Mouse (Mus musculus) embryonic facial prominence, embryonic 15.5 days (tissue): ENCODE results near the gene Syne2. TPM values are rescaled to one million over a fixed set of nuclear protein-coding genes. Genes with fewer than 3 reads are reported as not detected.

ENCODE experiments used
- ATAC-seq: fragments of 200-750 bp; cut with Nextera tagmentation; 2 replicates; pipeline ENCODE4 v1.8.0; 2017; ENCODE audit warnings: low read depth, moderate TSS enrichment; ENCODE audit not compliant: insufficient number of reproducible peaks, low FRiP score, low TSS enrichment
- H3K27ac ChIP-seq: fragments of 300-500 bp; sonication (generic); replicated peaks from 2 replicates; pipeline ENCODE4 v1.5.1; 2015; ENCODE audit warnings: mild to moderate bottlenecking, inconsistent platforms
- H3K27me3 ChIP-seq: fragments of 300-500 bp; sonication (generic); 2 replicates; pipeline ENCODE4 v1.6.1; 2015; ENCODE audit warnings: inconsistent platforms
- H3K36me3 ChIP-seq: fragments of 300-500 bp; sonication (generic); 2 replicates; pipeline ENCODE4 v1.6.1; 2015; ENCODE audit warnings: mild to moderate bottlenecking, inconsistent platforms
- H3K4me1 ChIP-seq: fragments of 300-500 bp; sonication (generic); 2 replicates; pipeline ENCODE4 v1.6.1; 2015; ENCODE audit warnings: inconsistent platforms
- H3K4me2 ChIP-seq: fragments of 300-500 bp; sonication (generic); replicated peaks from 2 replicates; pipeline ENCODE4 v1.6.1; 2015; ENCODE audit warnings: mild to moderate bottlenecking, inconsistent platforms
- H3K4me3 ChIP-seq: fragments of 300-500 bp; sonication (generic); replicated peaks from 2 replicates; pipeline ENCODE4 v1.5.1; 2015; ENCODE audit warnings: mild to moderate bottlenecking, inconsistent platforms
- H3K9ac ChIP-seq: fragments of 300-500 bp; sonication (generic); 2 replicates; pipeline ENCODE4 v1.6.1; 2015; ENCODE audit warnings: inconsistent platforms
- H3K9me3 ChIP-seq: fragments of 300-500 bp; sonication (generic); replicated peaks from 2 replicates; pipeline ENCODE4 v1.6.1; 2016; ENCODE audit warnings: inconsistent platforms
- WGBS: fragments of 180-500 bp; shearing (Covaris S2); methylation state at CpG from one replicate; pipeline ENCODE4 v1.1.7; 2015; 5-methylcytosine and 5-hydroxymethylcytosine counted together
- polyA plus RNA-seq: library from polyadenylated mRNA; unstranded; fragments of >200 nt; fragmentation: Nextera tagmentation; extraction: Ambion mirVana; gene quantifications from 2 replicates; pipeline ENCODE4 v1.2.1, GENCODE M21; 2015

Syne2 gene
- polyA plus RNA-seq, 1 experiment from 2014 or later: 40.8 TPM

DNA sequence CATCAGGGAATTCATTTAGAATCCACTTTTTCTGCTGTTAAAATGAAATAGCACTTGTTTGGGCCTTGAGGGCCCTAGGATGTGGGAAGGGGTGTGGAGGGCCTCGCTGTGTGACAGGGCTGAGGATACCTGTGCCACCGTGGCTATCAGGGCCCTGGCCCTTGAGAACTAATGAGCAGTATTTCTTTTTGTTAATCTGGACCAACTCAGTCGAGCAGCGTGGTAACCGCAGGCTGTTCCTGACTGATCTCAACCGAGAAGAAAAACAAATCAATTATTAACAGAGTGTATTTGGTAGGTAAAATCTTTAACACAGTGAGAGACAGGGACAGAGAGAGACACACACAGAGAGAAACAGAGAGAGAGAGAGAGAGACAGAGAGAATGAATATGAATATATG lies 34.5 kb downstream of the Syne2 start:
- no peak overlapping the region for H3K27ac ChIP-seq
- ATAC-seq: no peak
- no peak overlapping the region for H3K4me2 ChIP-seq
- H3K36me3 ChIP-seq: no peaks in the 10 kb centered on the region
- no peaks in the 10 kb centered on the region for H3K4me1 ChIP-seq
- 67% methylated on average over 6 of the region's 6 CpGs for WGBS
- no peaks in the 10 kb centered on the region for H3K9me3 ChIP-seq
- H3K4me3 ChIP-seq: no peak overlapping the region
- H3K9ac ChIP-seq: no peak overlapping the region
- no peaks in the 10 kb centered on the region for H3K27me3 ChIP-seq

DNA sequence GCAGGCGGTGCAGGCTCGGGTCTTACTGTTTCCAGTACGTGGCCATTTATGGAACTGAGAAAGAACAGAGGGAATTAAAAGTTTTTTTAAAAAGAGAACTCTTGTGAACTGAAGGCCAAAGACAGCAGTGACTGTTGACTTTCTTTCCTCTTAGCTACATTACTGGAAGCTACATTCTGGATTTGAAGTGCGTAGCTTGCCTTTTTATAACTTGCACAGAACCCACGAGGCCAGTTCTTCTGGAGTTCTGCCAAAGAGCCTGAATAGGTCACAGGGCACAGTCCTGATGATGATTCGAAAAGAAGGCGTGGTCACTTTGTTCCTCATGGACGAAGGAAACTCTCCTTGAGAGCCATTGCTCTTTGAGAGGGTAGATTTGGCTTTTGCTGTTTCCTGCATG lies 35.6 kb downstream of the Syne2 start:
- H3K4me1 ChIP-seq: no peaks in the 10 kb centered on the region
- no peaks in the 10 kb centered on the region for H3K27me3 ChIP-seq
- H3K4me3 ChIP-seq: no peak overlapping the region
- WGBS: 51% methylated on average over 8 of the region's 8 CpGs
- ATAC-seq: no peak
- H3K4me2 ChIP-seq: peak overlapping the region; percentile 8; the same call in 1 of the 2 replicates
- peak overlapping the region; percentile 34; the same call in 1 of the 2 replicates for H3K27ac ChIP-seq
- H3K9me3 ChIP-seq: no peaks in the 10 kb centered on the region
- H3K36me3 ChIP-seq: no peaks in the 10 kb centered on the region
- H3K9ac ChIP-seq: no peak overlapping the region

DNA sequence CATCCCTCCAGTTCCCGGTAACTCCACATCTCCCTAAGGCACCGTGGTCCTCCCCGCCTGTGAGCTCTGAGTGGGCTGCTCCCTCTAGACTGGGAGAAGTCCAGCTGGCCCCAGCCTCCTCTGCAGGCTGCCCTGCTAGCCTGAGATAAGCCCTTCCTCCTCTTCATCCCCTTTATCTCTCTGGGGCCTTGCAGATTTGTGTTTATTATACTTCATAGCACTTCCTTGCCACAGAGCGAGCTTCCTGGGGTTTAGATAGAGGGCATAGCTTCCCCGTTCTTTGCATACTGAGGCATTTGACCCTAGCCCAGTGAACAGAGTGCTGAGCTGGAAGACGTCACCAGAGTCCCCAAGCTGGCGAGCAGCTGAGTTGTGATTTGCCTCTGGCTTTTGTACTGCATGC lies 37.1 kb downstream of the Syne2 start:
- H3K4me3 ChIP-seq: no peak overlapping the region
- H3K4me1 ChIP-seq: no peaks in the 10 kb centered on the region
- no peaks in the 10 kb centered on the region for H3K9me3 ChIP-seq
- ATAC-seq: no peak
- no peaks in the 10 kb centered on the region for H3K27me3 ChIP-seq
- H3K9ac ChIP-seq: no peak overlapping the region
- WGBS: 64% methylated on average over 7 of the region's 7 CpGs
- H3K4me2 ChIP-seq: no peak overlapping the region
- no peak overlapping the region for H3K27ac ChIP-seq
- H3K36me3 ChIP-seq: no peaks in the 10 kb centered on the region

DNA sequence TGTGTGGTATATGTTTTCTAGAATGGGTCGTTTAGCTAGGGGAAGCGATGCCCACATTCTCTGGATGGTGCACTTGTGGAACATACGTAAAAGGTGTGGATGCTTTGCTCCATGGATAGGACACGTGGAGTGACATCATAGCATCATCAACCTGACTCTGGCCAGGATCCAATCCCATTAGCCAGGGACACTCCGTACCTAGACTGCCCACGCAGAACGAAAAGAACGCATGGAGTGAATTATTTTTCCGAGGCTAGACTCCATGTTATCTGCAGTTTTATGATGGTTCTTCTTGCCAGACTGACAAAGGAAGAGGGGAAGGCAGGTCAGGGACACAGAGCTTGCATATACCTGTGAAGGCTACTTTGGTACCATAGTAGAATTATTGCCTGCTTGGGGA lies 37.7 kb downstream of the Syne2 start:
- Histone ChIP-seq H3K4me2 (no peak overlapping the region), H3K27me3 (no peaks in the 10 kb centered on the region), H3K36me3 (no peaks in the 10 kb centered on the region), H3K9ac (no peak overlapping the region), H3K4me1 (no peaks in the 10 kb centered on the region), H3K9me3 (no peaks in the 10 kb centered on the region), H3K4me3 (no peak overlapping the region), H3K27ac (no peak overlapping the region)
- no peak for ATAC-seq
- WGBS: 87% methylated on average over 9 of the region's 9 CpGs

DNA sequence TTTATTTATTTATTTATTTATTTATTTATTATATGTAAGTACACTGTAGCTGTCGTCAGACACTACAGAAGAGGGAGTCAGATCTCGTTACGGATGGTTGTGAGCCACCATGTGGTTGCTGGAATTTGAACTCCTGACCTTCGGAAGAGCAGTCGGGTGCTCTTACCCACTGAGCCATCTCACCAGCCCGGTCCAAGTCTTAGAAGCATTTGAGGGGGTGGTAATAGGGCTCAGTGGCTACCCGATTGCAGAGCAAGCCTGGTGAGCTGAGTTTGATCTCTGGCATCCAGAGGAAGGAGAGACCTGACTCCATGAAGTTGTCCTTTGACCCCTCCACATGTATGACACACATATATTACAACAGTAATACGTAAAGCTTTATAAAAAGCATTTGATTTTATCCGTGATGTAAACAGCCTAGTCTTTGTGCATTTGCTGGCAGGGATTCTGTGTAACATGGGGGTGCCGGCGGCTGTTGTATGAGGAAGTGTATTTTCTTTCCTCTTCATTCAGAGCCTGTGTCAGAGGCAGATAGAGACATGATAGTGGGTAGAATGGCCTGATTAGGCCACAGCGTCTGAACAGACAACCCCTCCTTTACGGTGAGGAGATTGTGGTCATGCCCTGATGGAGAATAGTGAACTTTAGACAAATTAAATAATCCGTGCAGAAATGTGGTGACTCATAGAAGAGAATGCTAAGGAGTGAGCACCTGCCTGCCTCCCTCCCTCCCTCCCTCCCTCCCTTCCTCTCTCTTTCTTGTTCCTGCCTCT lies 38.3 kb downstream of the Syne2 start:
- Histone ChIP-seq H3K36me3 (no peaks in the 10 kb centered on the region), H3K27me3 (no peaks in the 10 kb centered on the region), H3K27ac (no peak overlapping the region), H3K9ac (no peak overlapping the region), H3K4me2 (no peak overlapping the region), H3K9me3 (no peaks in the 10 kb centered on the region), H3K4me1 (no peaks in the 10 kb centered on the region), H3K4me3 (no peak overlapping the region)
- no peak for ATAC-seq
- WGBS: 61% methylated on average over 14 of the region's 14 CpGs

DNA sequence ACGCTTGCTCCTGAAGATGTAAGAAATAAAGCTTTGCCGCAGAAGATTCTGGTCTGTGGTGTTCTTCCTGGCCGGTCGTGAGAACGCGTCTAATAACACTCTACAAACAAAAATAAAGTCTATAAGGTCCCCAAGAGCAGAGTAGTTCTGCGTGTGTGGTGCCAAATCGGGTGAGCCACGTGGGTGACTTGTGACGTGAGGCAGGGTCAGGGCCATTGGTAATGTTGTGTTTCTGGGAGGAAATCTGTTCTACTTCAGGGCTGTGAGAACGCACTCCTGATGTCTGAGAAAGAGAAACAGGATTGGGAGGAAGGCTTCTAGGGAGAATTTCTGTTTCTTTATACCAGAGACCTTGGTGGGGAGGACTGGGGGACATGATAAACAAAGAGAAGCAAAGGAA lies 42.0 kb downstream of the Syne2 start:
- H3K4me1 ChIP-seq: no peaks in the 10 kb centered on the region
- 87% methylated on average over 11 of the region's 11 CpGs for WGBS
- no peak overlapping the region for H3K27ac ChIP-seq
- no peak overlapping the region for H3K4me2 ChIP-seq
- H3K36me3 ChIP-seq: no peaks in the 10 kb centered on the region
- no peaks in the 10 kb centered on the region for H3K9me3 ChIP-seq
- no peaks in the 10 kb centered on the region for H3K27me3 ChIP-seq
- H3K9ac ChIP-seq: no peak overlapping the region
- ATAC-seq: no peak
- H3K4me3 ChIP-seq: no peak overlapping the region

DNA sequence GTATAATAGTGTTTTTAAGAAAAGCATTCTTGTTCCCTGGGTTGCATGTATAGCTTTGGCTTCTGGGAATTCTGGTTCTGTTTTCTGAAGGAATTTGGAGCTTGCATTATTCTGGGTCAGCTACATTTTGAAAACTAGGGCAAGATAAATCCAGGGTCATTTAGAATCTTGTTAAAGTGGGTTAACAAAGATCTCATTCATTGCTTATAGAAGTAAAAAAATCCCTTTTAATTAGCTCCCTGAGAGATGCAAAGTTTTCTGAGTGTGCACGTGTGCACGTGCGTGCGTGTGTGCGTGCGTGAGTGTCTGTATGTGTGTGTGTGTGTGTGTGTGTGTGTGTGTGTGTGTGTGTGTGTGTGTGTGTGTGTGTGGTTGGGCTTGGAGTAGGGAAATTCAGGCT lies 42.9 kb downstream of the Syne2 start:
- ATAC-seq: no peak
- Histone ChIP-seq H3K27ac (no peak overlapping the region), H3K9ac (no peak overlapping the region), H3K36me3 (no peaks in the 10 kb centered on the region), H3K27me3 (no peaks in the 10 kb centered on the region), H3K9me3 (no peaks in the 10 kb centered on the region), H3K4me3 (no peak overlapping the region), H3K4me1 (no peaks in the 10 kb centered on the region), H3K4me2 (no peak overlapping the region)
- WGBS: 85% methylated on average over 6 of the region's 6 CpGs

DNA sequence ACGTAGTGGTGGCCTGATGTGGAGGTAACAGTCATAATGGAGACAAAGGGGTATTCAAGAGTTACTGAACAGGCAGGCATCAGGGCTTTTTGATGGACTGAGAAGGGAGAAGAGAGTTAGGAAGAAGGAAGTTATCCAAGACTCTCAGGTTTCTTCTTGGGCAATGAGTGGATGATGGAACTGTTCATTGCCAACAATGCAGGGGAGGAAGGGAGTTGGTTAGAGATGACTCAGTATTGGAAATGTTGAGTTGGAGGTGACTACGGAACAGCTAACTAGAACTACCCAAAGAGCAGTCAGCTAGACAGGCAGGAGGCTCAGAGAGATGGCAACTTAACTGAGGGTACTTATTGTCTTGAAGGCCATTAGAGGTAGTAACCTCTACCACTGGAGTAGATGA lies 47.2 kb downstream of the Syne2 start:
- ATAC-seq: no peak
- Histone ChIP-seq H3K4me3 (no peak overlapping the region), H3K27ac (no peak overlapping the region), H3K27me3 (no peaks in the 10 kb centered on the region), H3K9me3 (no peaks in the 10 kb centered on the region), H3K36me3 (no peaks in the 10 kb centered on the region), H3K4me2 (no peak overlapping the region), H3K4me1 (peaks cover 11% of the 10 kb centered on the region; the same call in 1 of the 2 replicates), H3K9ac (no peak overlapping the region)
- WGBS: 84% methylated on average over 2 of the region's 2 CpGs

DNA sequence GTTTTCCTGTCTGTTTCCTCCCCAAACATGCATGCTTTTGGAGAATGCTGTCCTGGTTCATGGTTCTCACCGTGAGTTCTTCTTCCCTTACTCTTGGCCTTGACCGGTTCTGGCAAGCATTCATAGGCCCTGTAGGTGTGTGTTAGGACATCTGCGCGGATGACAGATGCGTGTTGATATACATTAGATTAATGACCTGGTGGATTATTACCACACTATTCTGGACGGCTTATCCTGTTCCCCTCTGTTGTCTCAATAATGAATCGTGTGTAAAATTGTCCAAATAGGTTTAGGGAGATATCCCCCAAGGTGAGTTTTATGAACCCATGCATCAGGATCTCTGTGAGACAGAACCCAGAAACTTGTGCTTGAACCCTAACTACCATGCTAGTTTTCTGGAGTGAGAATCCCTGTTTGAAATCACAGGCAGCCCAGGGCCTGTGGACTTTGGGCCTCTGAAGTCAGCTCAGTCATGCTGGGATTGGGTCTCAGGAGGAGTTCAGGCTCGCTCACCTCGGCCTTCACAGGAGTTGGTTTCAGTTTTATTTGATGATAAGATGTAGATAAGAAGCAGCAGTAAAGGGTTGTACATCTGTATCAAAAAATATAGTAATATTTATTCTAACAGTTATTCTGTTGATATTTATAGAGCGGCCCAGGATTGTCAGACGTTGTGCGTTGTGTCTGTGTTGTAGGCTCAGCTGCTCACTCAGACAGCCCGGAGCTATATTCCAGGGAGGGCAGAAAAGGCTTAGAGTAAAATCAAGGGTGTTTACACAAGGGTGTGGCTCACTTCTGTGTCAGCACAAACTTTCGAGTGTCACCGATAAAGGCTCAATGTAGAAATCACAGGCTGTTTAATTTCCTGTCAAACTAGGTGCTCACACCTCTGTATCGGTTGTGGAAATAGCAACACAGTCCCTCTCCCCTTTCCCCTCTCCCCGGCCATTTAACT lies 48.8 kb downstream of the Syne2 start:
- Histone ChIP-seq H3K27me3 (no peaks in the 10 kb centered on the region), H3K4me1 (peaks cover 11% of the 10 kb centered on the region; the same call in 1 of the 2 replicates), H3K27ac (no peak overlapping the region), H3K4me2 (no peak overlapping the region), H3K4me3 (no peak overlapping the region), H3K36me3 (no peaks in the 10 kb centered on the region), H3K9me3 (no peaks in the 10 kb centered on the region), H3K9ac (no peak overlapping the region)
- 68% methylated on average over 17 of the region's 17 CpGs for WGBS
- no peak for ATAC-seq

DNA sequence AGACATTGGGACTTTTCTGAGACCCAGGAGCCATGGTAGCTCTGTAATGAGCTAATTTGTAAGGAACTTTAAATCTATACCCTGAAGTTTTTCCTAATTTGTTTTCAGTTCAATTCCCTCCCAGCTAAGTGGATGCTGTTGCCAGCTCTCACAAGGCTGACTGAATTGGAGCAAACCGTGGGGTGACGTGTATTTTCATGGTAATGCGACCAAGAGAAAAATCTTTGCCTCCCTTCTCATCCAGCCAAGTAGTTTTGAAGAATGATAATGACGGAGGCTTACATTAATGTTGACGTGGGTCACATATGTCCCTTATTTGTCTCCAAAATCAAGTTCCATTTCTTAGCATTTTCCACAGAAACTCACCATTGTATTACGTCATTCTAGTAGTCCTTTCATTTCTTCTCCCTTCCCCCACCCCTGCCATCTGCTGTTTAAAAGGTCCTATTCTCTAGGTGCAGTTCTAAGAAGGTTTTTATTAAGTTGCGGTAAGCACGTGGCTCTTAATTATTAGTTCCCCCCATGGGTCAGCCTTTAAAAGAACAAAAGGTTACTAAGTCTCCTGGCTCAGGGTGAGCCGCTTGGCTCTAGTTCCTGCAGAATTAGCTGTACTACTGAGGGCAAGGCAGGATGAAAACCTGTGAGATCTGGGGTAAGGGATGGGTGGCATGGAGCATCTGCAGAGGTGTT lies 55.8 kb downstream of the Syne2 start:
- no peaks in the 10 kb centered on the region for H3K27me3 ChIP-seq
- 30% methylated on average over 9 of the region's 9 CpGs for WGBS
- ATAC-seq: no peak
- H3K9ac ChIP-seq: no peak overlapping the region
- H3K4me1 ChIP-seq: peaks cover 21% of the 10 kb centered on the region
- H3K27ac ChIP-seq: no peak overlapping the region
- no peaks in the 10 kb centered on the region for H3K9me3 ChIP-seq
- H3K4me3 ChIP-seq: no peak overlapping the region
- H3K36me3 ChIP-seq: no peaks in the 10 kb centered on the region
- no peak overlapping the region for H3K4me2 ChIP-seq
